Mouse (Mus musculus): ENCODE measurements around the gene Spaca3.

- TF ChIP-seq CTCF (IDR thresholded peaks at IDR 0.05; ENCODE audit: low read depth, low read length), result no peak
- no peak for TF ChIP-seq GATA1 (IDR thresholded peaks at IDR 0.05; ENCODE audit: borderline replicate concordance, low read length)
- no peak for TF ChIP-seq GATA2 (IDR thresholded peaks at IDR 0.05; ENCODE audit: borderline replicate concordance, low read depth, low read length)
These were observed 5.2 kb upstream of the Spaca3 start for GRCm38 (mm10) chr11:80853014-80853413.
